Mouse (Mus musculus): ENCODE results near the gene 1700042G07Rik. TPM values are rescaled to one million over a fixed set of nuclear protein-coding genes. Genes with fewer than 3 reads are reported as not detected.

The 1700042G07Rik gene
- not detected in 2 replicates for polyA plus RNA-seq (2012; rRNA removed)

DNA sequence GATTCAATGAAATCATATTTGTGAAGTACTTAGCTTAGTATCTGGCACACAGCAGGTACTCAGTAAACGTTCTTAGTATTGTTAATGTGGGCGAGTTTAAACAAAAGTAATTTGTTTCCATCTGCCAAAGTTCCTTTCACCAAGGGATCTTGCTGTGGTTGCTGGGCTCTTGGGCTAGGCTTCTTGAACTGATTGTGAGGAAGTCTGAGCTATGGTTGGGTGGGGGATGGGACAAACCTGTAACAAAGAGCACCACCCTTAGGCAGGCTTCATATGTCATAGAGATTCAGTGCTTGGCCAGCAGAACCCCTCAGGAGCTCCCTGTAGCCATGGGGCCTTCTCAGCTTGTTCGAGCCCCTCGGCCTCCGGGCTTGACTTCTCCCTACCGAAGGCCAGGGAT is at the start of gene 1700042G07Rik, which contains the start of gene Gm49337:
TSS of gene 1700042G07Rik (plus strand) at position 301 of the 400 bp plus-strand sequence.
TSS of gene Gm49337 (plus strand) at position 313 of the 400 bp plus-strand sequence.
- Histone ChIP-seq H3K4me1 (ENCODE audit: control insufficient read depth, insufficient read depth, low read length) (peaks cover 27% of the 10 kb centered on the region), H3K27me3 (ENCODE audit: control insufficient read depth, insufficient read depth, low read length) (no peaks in the 10 kb centered on the region), H3K27ac (ENCODE audit: insufficient read depth, low read length) (peak within 1 kb of the TSS; percentile 99), H3K4me3 (replicated peaks; ENCODE audit: insufficient read depth, low read depth, low read length) (peak within 1 kb of the TSS; percentile 82)
- no peak for DNase-seq
- WGBS: 81% methylated on average over 6 of the region's 6 CpGs
- TF ChIP-seq POLR2A (IDR thresholded peaks at IDR 0.05; ENCODE audit: borderline replicate concordance, insufficient read depth, low read length) (no peak), CTCF (IDR thresholded peaks at IDR 0.05; ENCODE audit: borderline replicate concordance, insufficient read depth, low read depth, low read length) (no peak)

DNA sequence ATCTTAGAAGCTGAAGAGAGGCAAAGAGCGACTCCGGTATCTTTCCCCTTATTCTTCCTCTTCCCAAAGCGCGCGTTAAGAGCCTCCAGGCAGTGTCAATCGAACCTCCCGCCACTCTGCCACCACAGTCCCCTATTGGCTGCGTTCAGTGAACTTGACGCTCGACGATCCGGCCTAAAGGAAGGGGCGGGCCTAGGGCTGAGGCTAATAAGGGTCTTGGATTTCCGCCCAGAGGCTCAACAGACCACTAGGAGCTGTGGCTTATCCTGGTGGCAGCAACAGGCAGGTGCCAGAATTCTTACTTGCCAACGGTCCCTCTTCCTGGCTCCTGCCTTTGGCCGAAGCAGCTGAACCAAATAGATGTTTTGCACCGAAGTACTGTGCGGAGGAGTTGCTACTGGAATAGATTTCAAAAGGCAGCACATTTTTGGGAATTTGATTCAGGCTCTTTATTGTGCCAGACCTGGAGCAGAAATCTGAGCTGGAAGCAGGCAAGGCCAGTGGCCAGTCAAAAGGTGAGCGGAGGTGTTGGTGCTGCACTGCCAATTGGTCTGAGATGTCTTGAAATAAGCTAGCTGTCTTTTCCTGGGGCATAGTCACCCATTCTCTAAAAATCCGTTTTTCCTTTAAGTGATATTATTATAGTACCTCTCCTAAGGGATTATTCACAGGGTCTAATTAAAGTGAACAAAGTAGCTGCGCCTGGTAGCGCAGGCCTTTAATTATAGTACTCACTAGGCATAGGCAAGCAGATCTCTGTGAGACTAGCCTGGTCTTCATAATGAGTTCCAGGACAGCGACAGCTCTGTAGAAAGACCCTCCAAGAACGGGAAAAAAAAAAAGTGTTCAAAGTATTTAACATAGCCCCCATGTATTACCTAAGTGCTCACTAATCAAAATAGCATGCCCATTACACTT is 49.3 kb upstream of the 1700042G07Rik start, which contains the start of the genes Rad54l and Pomgnt1:
TSS of gene Rad54l (minus strand) at position 89 of the 918 bp plus-strand sequence.
TSS of gene Pomgnt1 (plus strand) at position 239 of the 918 bp plus-strand sequence.
- DNase-seq: peak; percentile 74 to 82
- no peak for TF ChIP-seq CTCF (IDR thresholded peaks at IDR 0.05; ENCODE audit: borderline replicate concordance, insufficient read depth, low read depth, low read length)
- no peak for TF ChIP-seq POLR2A (IDR thresholded peaks at IDR 0.05; ENCODE audit: borderline replicate concordance, insufficient read depth, low read length)
- Histone ChIP-seq H3K27ac (ENCODE audit: insufficient read depth, low read length) (no peak within 1 kb of the TSS; the same call in 1 of the 2 replicates), H3K4me3 (replicated peaks; ENCODE audit: insufficient read depth, low read depth, low read length) (peak within 1 kb of the TSS; percentile 93), H3K27me3 (ENCODE audit: control insufficient read depth, insufficient read depth, low read length) (no peaks in the 10 kb centered on the region), H3K4me1 (ENCODE audit: control insufficient read depth, insufficient read depth, low read length) (no peaks in the 10 kb centered on the region; the same call in 1 of the 2 replicates)
- 7% methylated on average over 24 of the region's 24 CpGs for WGBS

DNA sequence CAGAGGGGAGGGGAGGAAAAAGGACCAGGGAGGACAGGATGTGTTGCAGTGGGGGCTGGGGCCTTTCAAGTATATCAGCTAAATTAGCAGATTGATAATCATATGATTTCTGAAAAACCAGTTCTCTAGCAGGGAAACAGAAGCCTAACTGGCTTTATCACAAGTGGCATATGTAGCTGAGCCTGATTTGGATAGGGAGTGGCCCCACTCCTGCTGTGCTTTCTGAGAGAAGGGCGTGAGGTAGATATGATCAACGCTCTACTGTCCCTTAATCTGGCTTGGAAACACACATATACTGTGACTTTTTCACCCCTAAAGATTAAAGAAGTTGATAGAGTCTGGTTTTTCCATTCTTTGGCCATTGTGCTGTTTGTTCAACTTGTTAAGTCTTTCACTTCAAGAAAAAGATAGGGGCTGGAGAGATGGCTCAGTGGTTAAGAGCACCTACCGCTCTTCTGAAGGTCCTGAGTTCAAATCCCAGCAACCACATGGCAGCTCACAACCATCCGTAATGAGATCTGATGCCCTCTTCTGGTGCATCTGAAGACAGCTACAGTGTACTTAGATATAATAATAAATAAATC is 47.3 kb upstream of the 1700042G07Rik start:
- 87% methylated on average over 4 of the region's 4 CpGs for WGBS
- no peak overlapping the region for H3K4me3 ChIP-seq (replicated peaks; ENCODE audit: insufficient read depth, low read depth, low read length)
- H3K27ac ChIP-seq (ENCODE audit: insufficient read depth, low read length): no peak overlapping the region
- H3K4me1 ChIP-seq (ENCODE audit: control insufficient read depth, insufficient read depth, low read length): no peaks in the 10 kb centered on the region
- no peak for TF ChIP-seq CTCF (IDR thresholded peaks at IDR 0.05; ENCODE audit: borderline replicate concordance, insufficient read depth, low read depth, low read length)
- no peak for TF ChIP-seq POLR2A (IDR thresholded peaks at IDR 0.05; ENCODE audit: borderline replicate concordance, insufficient read depth, low read length)
- DNase-seq: no peak
- H3K27me3 ChIP-seq (ENCODE audit: control insufficient read depth, insufficient read depth, low read length): no peaks in the 10 kb centered on the region

DNA sequence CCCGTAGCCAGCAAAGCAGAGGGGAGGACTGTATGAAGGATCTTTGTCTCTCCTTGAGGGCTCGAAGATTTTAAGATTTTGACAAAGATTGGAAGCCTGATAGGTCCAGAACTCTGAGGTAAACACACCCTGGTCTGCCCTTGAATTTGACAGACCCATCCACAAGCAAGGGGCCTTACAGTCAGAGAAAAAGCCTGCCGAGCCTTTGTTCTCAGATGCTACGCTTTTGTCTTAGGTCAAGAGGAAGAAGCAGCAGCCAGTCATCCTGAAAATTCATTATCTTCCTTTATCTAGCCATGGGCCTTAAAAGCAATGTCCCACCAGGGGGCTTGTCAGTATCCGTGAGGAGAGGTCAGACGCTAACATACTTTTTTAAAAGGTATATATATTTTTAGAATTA is 45.2 kb upstream of the 1700042G07Rik start:
- 44% methylated on average over 6 of the region's 6 CpGs for WGBS
- no peak overlapping the region for H3K27ac ChIP-seq (ENCODE audit: insufficient read depth, low read length)
- no peak overlapping the region for H3K4me3 ChIP-seq (replicated peaks; ENCODE audit: insufficient read depth, low read depth, low read length)

DNA sequence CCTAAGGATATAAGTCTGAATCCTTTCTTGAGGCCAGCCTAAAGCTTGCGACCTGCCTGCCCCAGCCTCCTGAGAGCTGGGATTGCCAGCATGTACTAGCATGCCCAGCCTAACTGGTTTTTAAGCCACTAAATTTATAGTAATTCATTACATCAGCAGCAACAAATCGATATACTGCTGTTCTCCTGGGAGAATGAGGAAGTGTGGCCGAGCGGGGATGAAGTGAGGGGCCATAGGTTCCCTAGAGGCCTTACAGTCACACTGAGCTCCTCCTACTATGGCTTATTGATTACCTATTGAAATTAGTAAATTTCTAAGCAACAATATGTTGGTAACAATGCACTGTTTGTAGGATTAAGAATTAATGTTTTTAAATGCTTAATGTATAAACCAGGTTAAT is 40.0 kb upstream of the 1700042G07Rik start:
- no peak for TF ChIP-seq POLR2A (IDR thresholded peaks at IDR 0.05; ENCODE audit: borderline replicate concordance, insufficient read depth, low read length)
- H3K27me3 ChIP-seq (ENCODE audit: control insufficient read depth, insufficient read depth, low read length): no peaks in the 10 kb centered on the region
- peaks cover 9% of the 10 kb centered on the region for H3K4me1 ChIP-seq (ENCODE audit: control insufficient read depth, insufficient read depth, low read length)
- 79% methylated on average over 4 of the region's 4 CpGs for WGBS
- no peak for DNase-seq
- no peak overlapping the region for H3K27ac ChIP-seq (ENCODE audit: insufficient read depth, low read length)
- H3K4me3 ChIP-seq (replicated peaks; ENCODE audit: insufficient read depth, low read depth, low read length): no peak overlapping the region

More for the DNA sequence above, 45.2 kb upstream of the 1700042G07Rik start:
- TF ChIP-seq CTCF (IDR thresholded peaks at IDR 0.05; ENCODE audit: borderline replicate concordance, insufficient read depth, low read depth, low read length) (no peak), POLR2A (IDR thresholded peaks at IDR 0.05; ENCODE audit: borderline replicate concordance, insufficient read depth, low read length) (no peak)
- DNase-seq: no peak
- Histone ChIP-seq H3K27me3 (ENCODE audit: control insufficient read depth, insufficient read depth, low read length) (no peaks in the 10 kb centered on the region), H3K4me1 (ENCODE audit: control insufficient read depth, insufficient read depth, low read length) (0 out of 2 replicates have a peak, but pooled peaks cover 1% of the 10 kb centered on the region)

DNA sequence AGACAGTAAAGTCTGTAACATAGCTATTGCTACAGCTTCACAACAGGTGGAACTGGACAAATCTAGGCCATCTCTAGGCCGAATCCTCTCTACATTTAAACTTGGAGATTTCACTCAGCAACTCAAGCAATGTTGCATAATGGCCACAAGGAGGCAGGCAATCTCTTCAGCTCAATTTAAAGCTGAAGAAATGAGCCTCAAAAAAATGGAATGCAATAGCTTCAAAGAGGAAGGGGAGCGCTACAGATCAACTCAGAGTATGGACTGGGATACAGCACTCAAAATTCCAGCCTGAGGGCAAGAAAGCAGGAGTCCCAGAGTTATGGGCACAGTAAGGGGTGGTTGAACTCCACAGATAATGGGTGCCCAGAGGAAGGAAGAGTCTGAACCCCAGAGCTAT is 38.2 kb upstream of the 1700042G07Rik start:
- H3K27me3 ChIP-seq (ENCODE audit: control insufficient read depth, insufficient read depth, low read length): no peaks in the 10 kb centered on the region
- WGBS: 8% methylated on average over 2 of the region's 2 CpGs
- peak overlapping the region; percentile 25; the same call in 1 of the 2 replicates for H3K27ac ChIP-seq (ENCODE audit: insufficient read depth, low read length)
- peaks cover 15% of the 10 kb centered on the region for H3K4me1 ChIP-seq (ENCODE audit: control insufficient read depth, insufficient read depth, low read length)
- TF ChIP-seq POLR2A (IDR thresholded peaks at IDR 0.05; ENCODE audit: borderline replicate concordance, insufficient read depth, low read length): no peak
- peak; percentile 40; the same call in 1 of the 2 replicates for TF ChIP-seq CTCF (IDR thresholded peaks at IDR 0.05; ENCODE audit: borderline replicate concordance, insufficient read depth, low read depth, low read length)
- H3K4me3 ChIP-seq (replicated peaks; ENCODE audit: insufficient read depth, low read depth, low read length): no peak overlapping the region
- peak in 1 of 2 experiments; percentile 39 for DNase-seq

DNA sequence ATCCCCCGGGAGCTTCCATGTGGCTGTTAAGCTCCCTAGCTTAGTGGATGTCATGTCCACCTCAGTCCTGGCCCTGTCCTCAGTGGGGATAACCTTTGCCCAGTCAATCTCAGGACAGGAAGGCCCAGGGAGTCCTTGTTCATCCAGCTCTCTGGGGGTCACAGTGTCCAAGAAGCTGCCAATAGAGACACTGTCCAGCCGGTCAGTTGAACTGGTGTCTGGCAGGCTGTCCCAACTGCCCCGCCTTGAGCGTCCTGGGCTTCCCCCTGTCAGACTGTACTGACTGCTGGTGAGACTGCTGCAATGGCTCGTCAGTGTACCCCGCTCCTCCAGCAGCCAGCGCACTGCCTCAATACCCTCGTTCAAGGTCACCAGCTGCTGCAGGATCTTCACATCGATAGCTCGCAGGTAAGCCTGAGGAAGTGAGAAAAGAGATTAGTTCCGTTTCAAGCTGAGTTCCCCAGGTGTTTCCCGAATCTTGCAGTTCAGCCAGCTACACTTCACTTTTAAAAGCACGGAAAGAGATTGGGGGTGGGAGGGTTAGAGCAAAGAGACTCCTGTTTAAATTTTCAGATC is 35.7 kb upstream of the 1700042G07Rik start:
- no peak overlapping the region for H3K4me3 ChIP-seq (replicated peaks; ENCODE audit: insufficient read depth, low read depth, low read length)
- no peaks in the 10 kb centered on the region for H3K27me3 ChIP-seq (ENCODE audit: control insufficient read depth, insufficient read depth, low read length)
- peaks cover 21% of the 10 kb centered on the region for H3K4me1 ChIP-seq (ENCODE audit: control insufficient read depth, insufficient read depth, low read length)
- TF ChIP-seq POLR2A (IDR thresholded peaks at IDR 0.05; ENCODE audit: borderline replicate concordance, insufficient read depth, low read length): no peak
- TF ChIP-seq CTCF (IDR thresholded peaks at IDR 0.05; ENCODE audit: borderline replicate concordance, insufficient read depth, low read depth, low read length): no peak
- no peak overlapping the region for H3K27ac ChIP-seq (ENCODE audit: insufficient read depth, low read length)
- 28% methylated on average over 13 of the region's 13 CpGs for WGBS
- no peak for DNase-seq

Measured in cerebellum, adult 2 months (tissue).